Mouse (Mus musculus) myocyte (in vitro differentiated cells): ENCODE measurements around the gene Thap7.
"Not testable (repeated sequence)": the region's sequence is repeated elsewhere in the genome, so short reads cannot be mapped to it uniquely, and the experiment has no call there.

ENCODE experiments used
- CEBPB ChIP-seq: IDR thresholded peaks from 2 replicates; pipeline ENCODE4 v1.6.1; 2011; ENCODE audit warnings: mild to moderate bottlenecking, moderate library complexity; ENCODE audit not compliant: poor library complexity, insufficient read depth, severe bottlenecking
- E2F4 ChIP-seq: IDR thresholded peaks from one replicate; pipeline ENCODE4 v1.6.1; 2011; ENCODE audit warnings: mild to moderate bottlenecking, control low read depth, moderate library complexity; ENCODE audit not compliant: insufficient read depth
- MAX ChIP-seq: IDR thresholded peaks from one replicate; pipeline ENCODE4 v1.6.1; 2011; ENCODE audit warnings: low read depth, mild to moderate bottlenecking, control low read depth
- MYOD1 ChIP-seq, 3 experiments: IDR thresholded peaks; one replicate each; pipeline ENCODE4 v1.6.1; 2011; ENCODE audit warnings: control low read depth in 2 of 3, low read depth in 2 of 3, mild to moderate bottlenecking in 2 of 3, moderate library complexity in 1 of 3; ENCODE audit not compliant: insufficient read length in 2 of 3, control insufficient read depth in 1 of 3
- POLR2A ChIP-seq: IDR thresholded peaks from one replicate; pipeline ENCODE4 v1.6.1; 2011; ENCODE audit warnings: low read depth, mild to moderate bottlenecking, control low read depth, moderate library complexity; ENCODE audit not compliant: insufficient read length
- POLR2AphosphoS2 ChIP-seq: IDR thresholded peaks from one replicate; pipeline ENCODE4 v1.6.1; 2011; ENCODE audit warnings: low read depth, control low read depth; ENCODE audit not compliant: insufficient read length
- TCF12 ChIP-seq: IDR thresholded peaks from one replicate; pipeline ENCODE4 v1.6.1; 2011; ENCODE audit warnings: mild to moderate bottlenecking, control low read depth; ENCODE audit not compliant: poor library complexity, insufficient read depth, severe bottlenecking
- TCF3 ChIP-seq: IDR thresholded peaks from one replicate; pipeline ENCODE4 v1.6.1; 2011; ENCODE audit warnings: low read depth, control low read depth; ENCODE audit not compliant: insufficient read length
- USF1 ChIP-seq: IDR thresholded peaks from one replicate; pipeline ENCODE4 v1.6.1; 2011; ENCODE audit warnings: low read depth, mild to moderate bottlenecking, control low read depth, moderate library complexity

DNA sequence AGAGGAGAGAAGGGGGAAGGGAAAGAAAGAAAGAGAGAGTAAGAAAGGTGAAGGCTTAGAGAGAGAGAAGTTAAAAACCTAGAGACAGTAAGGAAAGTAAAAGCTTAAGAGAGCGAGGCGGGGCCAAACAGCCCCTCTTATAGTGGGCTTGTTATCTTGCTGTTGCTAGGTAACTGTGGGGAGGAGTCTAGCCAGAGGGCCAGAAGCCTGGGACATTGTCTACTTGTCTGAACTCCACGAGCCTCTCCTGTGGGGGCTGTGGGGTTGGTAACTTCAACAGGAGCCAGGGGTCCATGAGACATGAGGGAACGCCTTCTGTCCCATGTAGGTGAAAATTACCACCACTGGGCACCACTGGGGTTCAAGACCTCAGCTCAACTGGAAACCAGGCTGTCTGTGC is 23.8 kb upstream of the Thap7 start:
- not testable (repeated sequence) for TF ChIP-seq POLR2A; TCF3; CEBPB; POLR2AphosphoS2; E2F4; MYOD1 (IDR thresholded peaks at IDR 0.05; ENCODE audit: control insufficient read depth in 1 of 3, insufficient read length in 2 of 3, low read depth in 2 of 3); MAX; TCF12; USF1
